Mouse (Mus musculus) hematopoietic stem cell, adult 5-6 weeks (primary cell): ENCODE data around the gene Prkca. TPM values are rescaled to one million over a fixed set of nuclear protein-coding genes. Genes with fewer than 3 reads are reported as not detected.

Experiments used
- ATAC-seq, 2 experiments: fragments of 125-278 bp in 1 of 2; replicated peaks in 1 of 2; 2 replicates each; pipeline ENCODE4 v1.8.0; 2016 to 2017; ENCODE audit warnings: inconsistent platforms in 2 of 2, mild to moderate bottlenecking in 2 of 2, moderate number of reproducible peaks in 2 of 2, low read depth in 1 of 2, moderate TSS enrichment in 1 of 2; ENCODE audit not compliant: low FRiP score in 2 of 2, poor library complexity in 2 of 2, severe bottlenecking in 2 of 2, insufficient read depth in 1 of 2, low TSS enrichment in 1 of 2
- total RNA-seq: library from RNA; stranded (forward); fragments of 172-1452, 232-1000 nt; gene quantifications from 2 replicates; pipeline ENCODE4 v1.2.3, GENCODE M21; 2017

Gene Prkca
- total RNA-seq, 1 experiment from 2014 or later, result 13.7 TPM

GRCm38 (mm10) chr11:108015284-108015683 lies 328.4 kb downstream of the Prkca start:
- no peak for ATAC-seq

DNA sequence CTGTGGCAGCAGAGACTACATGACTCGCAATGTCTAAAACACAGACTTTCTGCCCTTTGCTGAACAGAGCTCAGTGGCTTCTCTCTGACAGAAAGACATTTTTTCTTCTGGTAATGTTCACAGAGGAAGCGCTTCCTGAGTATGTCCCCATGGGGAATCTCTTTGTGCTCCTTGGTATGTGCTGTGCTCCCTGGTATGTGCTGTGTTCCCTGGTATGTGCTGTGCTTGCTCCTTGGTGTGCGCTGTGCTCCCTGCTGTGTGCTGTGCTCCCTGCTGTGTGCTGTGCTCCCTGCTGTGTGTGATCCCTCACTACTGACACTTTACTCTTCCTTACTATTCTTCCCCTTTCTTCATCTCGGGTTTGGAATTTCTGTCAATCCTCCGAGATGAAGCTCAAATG lies 330.3 kb downstream of the Prkca start:
- ATAC-seq, result no peak

- ATAC-seq, result no peak
These were observed 333.3 kb downstream of the Prkca start for GRCm38 (mm10) chr11:108010465-108010864.

- ATAC-seq, result no peak
These were observed 344.8 kb downstream of the Prkca start for GRCm38 (mm10) chr11:107998891-107999290.

DNA sequence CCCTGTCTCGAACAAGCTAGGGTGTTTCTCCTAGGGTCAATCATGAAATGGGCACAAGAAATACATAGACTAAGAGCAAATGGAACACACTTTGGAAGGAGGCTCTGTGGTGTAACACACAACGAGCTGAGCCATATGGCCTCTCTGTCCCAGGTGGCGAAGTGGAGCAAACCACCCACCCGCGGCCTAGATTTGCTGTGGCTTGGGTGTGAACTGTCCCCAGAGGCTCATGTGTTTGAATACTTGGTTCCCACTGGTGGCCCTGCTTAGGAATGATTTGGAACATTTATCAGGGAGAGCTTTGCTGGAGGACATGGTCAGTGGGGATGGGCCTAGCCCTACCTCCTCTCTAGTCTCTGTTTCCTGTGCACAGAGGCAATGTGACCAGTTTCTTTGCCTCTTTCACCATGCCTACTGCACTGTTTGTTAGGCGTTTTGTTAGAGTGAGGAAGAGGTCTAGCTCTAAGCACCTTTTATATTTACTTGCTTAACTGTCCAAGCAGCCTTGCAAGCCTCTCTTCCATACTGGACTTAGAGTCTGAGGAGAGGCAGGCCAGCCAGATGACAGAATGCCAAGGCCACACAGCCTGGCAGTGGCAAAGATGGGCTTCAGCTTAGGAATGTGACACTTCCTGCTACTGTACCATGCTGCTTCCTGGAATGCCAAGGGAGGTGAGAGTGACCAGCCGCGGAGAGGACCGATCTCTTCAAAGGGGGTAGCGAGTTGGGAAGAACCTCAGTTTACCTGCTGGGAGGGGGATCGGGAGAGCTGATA lies 346.6 kb downstream of the Prkca start:
- no peak for ATAC-seq

DNA sequence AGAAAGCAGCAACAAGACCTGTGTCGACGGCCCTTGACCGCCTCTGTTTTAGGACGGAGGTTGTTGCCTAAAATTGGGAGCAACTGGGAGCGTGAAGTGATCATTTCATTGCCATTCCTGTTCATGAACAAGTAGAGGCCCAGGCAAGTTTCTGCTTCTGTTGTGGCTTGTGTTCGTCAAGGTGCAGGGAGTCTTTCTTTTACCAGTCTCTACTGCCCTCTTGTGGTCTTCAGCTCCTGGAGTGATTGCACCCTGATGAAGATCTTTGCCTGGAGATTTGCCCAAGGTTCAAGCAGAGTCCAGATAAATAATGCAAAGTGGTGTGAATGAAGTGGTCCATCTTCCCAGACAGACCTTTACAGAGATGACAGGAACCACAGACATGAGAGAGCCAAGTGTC lies 349.2 kb downstream of the Prkca start:
- ATAC-seq, result peak; percentile 57 to 73; a peak in 2 of 4 replicates

- no peak for ATAC-seq
These were observed 349.9 kb downstream of the Prkca start for GRCm38 (mm10) chr11:107993792-107994191.

- ATAC-seq, result no peak
These were observed 351.2 kb downstream of the Prkca start for GRCm38 (mm10) chr11:107992500-107992899.

GRCm38 (mm10) chr11:107991990-107992389 lies 351.7 kb downstream of the Prkca start:
- no peak for ATAC-seq

GRCm38 (mm10) chr11:107989241-107989640 lies 354.5 kb downstream of the Prkca start:
- ATAC-seq, result no peak

DNA sequence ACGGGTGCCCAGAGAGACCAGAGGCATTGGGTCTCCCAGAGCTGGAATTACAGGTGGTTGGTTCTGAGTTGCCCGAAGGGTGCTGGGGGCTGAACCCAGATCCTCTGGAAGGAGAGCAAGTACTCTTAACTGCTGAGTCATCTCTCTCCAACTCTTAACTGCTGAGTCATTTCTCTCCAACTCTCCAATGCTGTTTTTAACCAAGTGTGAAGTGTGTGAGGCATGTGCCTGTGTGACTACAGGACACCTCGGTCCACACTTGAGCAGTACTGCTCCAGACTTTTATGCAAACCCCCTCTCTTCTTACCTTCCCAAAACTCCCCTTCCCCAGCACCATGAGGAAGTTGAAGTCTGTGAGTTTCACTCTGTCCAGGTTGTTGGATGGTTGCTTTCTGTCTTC lies 357.8 kb downstream of the Prkca start:
- no peak for ATAC-seq

DNA sequence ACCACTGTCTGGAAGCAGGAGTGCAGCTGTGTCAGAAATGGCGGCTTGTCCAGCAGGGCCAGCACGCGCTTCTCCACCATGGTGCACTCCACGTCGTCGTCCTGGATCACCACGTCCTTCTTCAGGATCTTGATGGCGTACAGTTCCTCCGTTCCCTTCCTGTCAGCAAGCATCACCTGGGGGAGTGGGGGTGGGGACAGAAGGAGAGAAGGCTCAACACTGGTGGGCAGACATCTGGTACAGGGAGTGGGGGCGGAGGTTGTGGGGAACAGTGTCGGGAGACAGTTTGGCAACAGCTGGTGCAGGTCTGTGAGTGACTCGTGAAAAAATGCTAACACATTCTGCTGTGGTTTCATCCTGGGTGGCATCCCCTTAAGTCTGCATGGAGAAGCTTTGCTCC lies 359.8 kb downstream of the Prkca start:
- no peak for ATAC-seq

GRCm38 (mm10) chr11:107983224-107983623 lies 360.5 kb downstream of the Prkca start:
- ATAC-seq, result no peak

DNA sequence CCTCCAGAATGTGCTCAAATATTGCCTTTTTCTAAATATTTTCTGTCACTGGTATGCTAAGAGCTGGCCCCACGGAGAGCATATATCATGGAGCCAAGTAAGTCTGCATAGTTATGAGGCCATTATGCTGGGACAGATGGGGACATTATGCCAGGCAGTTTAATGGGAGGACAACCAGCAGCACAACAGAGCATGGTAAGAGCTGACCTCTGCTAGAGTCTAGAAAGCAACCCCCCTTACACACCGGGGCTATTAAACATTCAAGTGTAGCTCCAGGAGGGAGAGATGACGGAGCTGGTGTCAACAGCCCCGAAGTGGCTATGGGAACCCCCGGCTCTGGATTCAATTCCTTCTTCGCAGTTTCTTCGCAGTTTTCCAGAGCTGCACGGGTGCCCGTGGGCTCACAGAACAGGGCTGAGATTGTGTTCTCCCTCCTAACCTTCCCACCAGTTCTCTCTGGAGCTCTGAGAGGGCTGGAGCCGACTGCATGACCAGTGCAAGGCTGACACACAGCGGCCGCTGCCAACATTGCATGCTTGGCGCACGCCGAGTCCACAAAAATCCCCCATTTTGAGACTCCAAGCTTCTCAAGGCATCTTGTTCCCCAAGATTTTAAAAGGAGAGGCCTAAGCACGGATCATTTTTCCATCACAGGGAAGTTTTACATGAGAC lies 361.4 kb downstream of the Prkca start:
- ATAC-seq, result peak in 1 of 2 experiments; percentile 76; a peak in 2 of 4 replicates

DNA sequence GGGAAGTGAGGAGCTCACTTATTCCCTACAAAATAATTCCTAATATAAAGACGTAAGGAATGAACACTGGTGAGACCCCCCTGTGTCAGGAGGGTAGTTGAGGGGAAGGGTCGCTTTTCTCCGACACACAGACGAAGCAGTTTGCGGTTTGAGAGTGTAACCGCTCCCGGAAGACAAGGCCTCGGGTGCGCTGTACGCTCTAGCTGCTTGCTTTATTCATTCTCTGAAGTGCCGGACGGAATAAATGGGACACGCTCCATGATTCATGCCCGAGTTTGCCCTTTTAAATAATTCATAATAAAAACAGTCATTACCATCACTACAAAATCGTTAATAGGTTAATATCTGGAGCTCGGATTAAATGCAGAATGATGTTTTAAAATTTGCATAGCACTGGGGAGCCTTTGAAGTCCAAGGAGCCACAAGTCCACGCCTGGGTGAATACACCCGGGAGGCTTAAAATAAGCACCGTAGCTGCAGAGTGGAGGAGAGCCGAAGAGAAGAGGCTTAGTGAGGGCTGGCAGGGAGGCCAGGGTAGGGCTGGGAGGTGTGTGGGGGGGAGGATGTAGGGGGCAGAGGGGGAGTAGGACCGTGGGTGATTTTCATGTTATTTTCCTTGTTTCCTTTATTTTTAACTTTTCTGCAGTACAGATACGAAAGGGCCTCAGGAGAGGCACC lies 364.1 kb downstream of the Prkca start:
- no peak for ATAC-seq

DNA sequence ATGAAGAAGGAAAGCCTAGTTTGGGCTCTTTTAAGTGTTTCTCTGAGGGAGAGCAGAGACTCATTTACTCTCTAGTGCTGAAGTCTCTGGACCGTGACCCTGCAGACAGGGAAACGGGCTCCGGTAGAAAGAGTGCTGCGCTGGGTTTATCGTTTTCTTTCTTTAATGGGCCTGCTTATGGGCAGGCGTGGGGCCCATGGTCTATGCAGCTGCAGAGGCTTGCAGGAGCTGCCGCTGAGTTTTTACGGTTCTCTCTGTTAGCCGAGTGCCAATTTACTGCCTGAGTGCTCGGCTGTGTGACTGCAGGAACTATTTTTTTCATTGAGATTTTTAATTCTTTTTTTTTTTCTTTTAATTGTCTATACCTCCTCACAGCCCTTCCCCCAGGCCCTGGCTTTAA lies 373.8 kb downstream of the Prkca start:
- no peak for ATAC-seq

GRCm38 (mm10) chr11:107968147-107968546 lies 375.6 kb downstream of the Prkca start:
- ATAC-seq, result no peak

- no peak for ATAC-seq
These were observed 377.5 kb downstream of the Prkca start for GRCm38 (mm10) chr11:107966229-107966628.
